Mouse (Mus musculus): ENCODE data around the gene Zfp503. TPM values are rescaled to one million over a fixed set of nuclear protein-coding genes. Genes with fewer than 3 reads are reported as not detected.
A peak's percentile ranks its signal among the peaks of the same experiment; 100 is the strongest.

Zfp503 gene
- polyA plus RNA-seq, 1 experiment from 2014 or later: 41.4 TPM

DNA sequence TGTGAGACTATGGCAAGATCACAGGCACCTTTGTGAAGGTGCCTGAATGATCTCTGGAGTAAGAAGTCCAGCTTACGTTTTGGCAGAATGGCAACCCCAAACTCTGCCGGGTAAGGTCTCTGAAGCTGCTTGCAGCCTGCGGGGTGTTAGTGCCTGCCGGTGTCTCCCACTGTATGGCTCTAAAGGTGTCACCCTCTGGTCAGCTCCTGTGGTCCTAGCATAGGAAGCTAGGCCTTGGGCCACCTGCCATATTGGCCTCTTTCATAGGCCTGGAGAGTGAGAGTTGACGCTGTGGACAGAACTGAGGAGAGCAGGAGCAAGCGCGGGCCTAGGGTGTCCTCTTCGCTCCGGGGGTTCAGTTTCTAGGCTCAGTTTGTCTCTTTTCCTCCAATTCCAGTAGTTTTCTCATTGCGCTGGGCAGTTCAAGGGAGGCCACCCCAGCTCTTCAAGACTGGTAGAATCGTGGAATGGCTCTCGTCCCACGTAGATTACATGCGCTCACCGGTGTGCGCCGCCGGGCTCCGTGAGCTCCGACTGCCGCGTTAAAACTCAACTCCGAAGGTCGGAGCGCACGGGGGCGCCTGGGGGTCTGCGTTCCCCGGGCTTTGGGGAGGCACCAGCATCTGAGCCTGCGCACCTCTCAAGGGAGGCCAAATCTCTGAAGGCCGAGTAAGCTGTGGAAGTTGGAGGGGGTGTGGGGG is 1.1 kb upstream of the Zfp503 start:
- H3K27me3 ChIP-seq (ENCODE audit: insufficient read depth, low read length): no peaks in the 10 kb centered on the region

DNA sequence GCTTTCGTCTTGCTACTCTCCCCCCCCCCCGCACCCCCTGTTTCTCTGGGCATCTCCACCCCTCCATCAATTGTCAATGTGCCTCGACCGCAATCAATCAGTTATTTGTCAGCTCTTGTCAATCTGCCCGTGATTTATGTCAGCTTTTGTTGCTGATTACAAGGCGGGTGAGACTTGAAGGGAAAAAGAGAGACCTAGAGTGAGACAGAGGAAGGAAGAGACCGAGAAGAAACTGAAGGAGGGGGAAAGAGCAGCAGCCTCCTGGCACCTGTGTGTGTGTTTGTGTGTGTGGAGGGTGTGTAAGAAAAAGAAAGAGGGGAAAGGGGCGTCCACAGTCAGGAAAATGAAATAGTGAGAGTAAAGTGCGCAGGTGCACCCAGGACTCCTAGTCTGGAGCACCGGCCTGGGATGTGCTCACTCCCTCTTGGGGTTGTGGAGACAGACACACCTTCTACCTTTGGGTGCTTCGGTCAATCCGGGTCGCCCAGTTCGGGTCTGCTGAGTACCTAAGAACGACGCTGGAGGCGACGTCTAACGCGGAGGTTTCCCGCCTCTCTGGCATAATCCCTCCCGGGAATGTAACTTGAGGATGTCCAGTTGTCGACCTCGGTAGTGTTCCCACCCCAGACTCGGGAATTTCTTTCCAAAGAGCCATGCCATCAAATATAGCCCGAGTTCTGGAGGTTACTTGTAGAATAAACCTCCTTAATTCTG is 667 bp downstream of the Zfp503 start:
- H3K27ac ChIP-seq: peak overlapping the region; percentile 99
- under 1% methylated on average over 26 of the region's 26 CpGs for WGBS
- ATAC-seq (replicated peaks; ENCODE audit: low FRiP score, low read depth) (0 out of 2 replicates have a peak, but pooled peaks have one; percentile 3), DNase-seq (ENCODE audit: low spot score) (peak; percentile 67)
- H3K4me3 ChIP-seq (replicated peaks; ENCODE audit: low read depth, low read length): peak overlapping the region; percentile 67
- H3K36me3 ChIP-seq (ENCODE audit: insufficient read depth, low read length): peaks cover 11% of the 10 kb centered on the region
- peak overlapping the region; percentile 80 for H3K9ac ChIP-seq (ENCODE audit: low read depth, low read length)
- no peaks in the 10 kb centered on the region for H3K27me3 ChIP-seq (ENCODE audit: insufficient read depth, low read length)
- peak overlapping the region; percentile 65 for H3K4me2 ChIP-seq (ENCODE audit: low read length)
- H3K9me3 ChIP-seq (replicated peaks; ENCODE audit: low read length): no peaks in the 10 kb centered on the region
- peaks cover 4% of the 10 kb centered on the region; the same call in 1 of the 2 replicates for H3K4me1 ChIP-seq (replicated peaks; ENCODE audit: insufficient read depth, low read length)
- TF ChIP-seq CTCF (IDR thresholded peaks at IDR 0.05; ENCODE audit: low read depth): no peak

More for the DNA sequence above, 1.1 kb upstream of the Zfp503 start:
- no peak for TF ChIP-seq CTCF (IDR thresholded peaks at IDR 0.05; ENCODE audit: low read depth)
- peaks cover 3% of the 10 kb centered on the region; the same call in 1 of the 2 replicates for H3K36me3 ChIP-seq (ENCODE audit: insufficient read depth, low read length)
- peak overlapping the region; percentile 65 for H3K4me2 ChIP-seq (ENCODE audit: low read length)
- peak overlapping the region; percentile 67 for H3K4me3 ChIP-seq (replicated peaks; ENCODE audit: low read depth, low read length)
- ATAC-seq (replicated peaks; ENCODE audit: low FRiP score, low read depth): no peak
- peak overlapping the region; percentile 80 for H3K9ac ChIP-seq (ENCODE audit: low read depth, low read length)
- H3K4me1 ChIP-seq (replicated peaks; ENCODE audit: insufficient read depth, low read length): peaks cover 12% of the 10 kb centered on the region; the same call in 1 of the 2 replicates
- 5% methylated on average over 31 of the region's 31 CpGs for WGBS
- H3K27ac ChIP-seq: peak overlapping the region; percentile 99
- H3K9me3 ChIP-seq (replicated peaks; ENCODE audit: low read length): no peaks in the 10 kb centered on the region
- DNase-seq (ENCODE audit: low spot score): peak; percentile 54

DNA sequence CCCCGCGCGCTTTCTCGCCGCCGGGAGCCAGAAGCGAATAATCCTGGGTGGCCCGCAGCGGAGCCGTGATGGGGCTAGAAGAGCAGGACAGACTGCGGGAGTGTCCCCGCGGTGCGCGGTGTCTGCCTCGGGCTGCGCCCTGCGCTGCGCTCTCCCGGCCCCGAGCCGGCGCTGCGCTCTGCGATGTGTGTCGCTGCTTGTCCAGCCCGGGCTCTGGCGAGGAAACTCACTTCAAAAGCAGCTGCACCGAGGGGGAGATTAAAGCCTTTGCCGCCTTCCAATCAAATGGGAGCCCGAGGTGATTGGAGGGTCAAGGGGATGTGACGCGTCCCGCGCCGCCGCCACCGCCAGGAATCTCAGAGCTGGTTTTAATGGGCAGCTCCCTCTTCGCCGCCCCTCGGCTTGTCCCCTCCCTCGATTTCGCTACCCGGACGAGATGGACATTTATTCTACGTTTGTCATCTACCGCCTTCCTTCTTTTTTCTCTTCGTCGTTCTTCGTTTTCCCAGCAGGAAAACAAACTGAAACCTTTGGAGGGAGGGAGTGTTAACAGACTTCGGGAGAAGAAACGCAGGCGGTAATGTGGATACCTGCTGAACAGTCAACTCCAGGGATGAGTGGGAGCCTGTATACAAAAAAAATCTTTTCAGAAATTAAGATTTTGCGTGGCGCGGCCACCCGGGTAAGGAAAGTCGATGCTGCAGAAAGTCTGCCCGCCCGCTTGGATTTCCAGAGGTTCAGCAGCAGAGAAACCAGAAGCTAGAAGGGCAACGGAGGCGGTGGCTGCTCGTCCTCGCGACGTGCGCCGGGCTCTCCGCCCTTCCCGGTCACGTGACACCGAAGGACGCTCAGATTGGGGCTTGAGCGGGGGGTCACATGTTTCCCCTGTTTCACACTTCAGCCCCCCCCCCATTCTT is 1.5 kb downstream of the Zfp503 start:
- ATAC-seq (replicated peaks; ENCODE audit: low FRiP score, low read depth) (peak; percentile 81), DNase-seq (ENCODE audit: low spot score) (peak; percentile 100)
- peaks cover 11% of the 10 kb centered on the region for H3K36me3 ChIP-seq (ENCODE audit: insufficient read depth, low read length)
- no peaks in the 10 kb centered on the region for H3K27me3 ChIP-seq (ENCODE audit: insufficient read depth, low read length)
- WGBS: under 1% methylated on average over 72 of the region's 74 CpGs
- peak overlapping the region; percentile 87 for H3K9ac ChIP-seq (ENCODE audit: low read depth, low read length)
- peak; percentile 34 for TF ChIP-seq CTCF (IDR thresholded peaks at IDR 0.05; ENCODE audit: low read depth)
- peak overlapping the region; percentile 65 for H3K4me2 ChIP-seq (ENCODE audit: low read length)
- H3K9me3 ChIP-seq (replicated peaks; ENCODE audit: low read length): no peaks in the 10 kb centered on the region
- H3K4me1 ChIP-seq (replicated peaks; ENCODE audit: insufficient read depth, low read length): peaks cover under 1% of the 10 kb centered on the region; the same call in 1 of the 2 replicates
- peak overlapping the region; percentile 67 for H3K4me3 ChIP-seq (replicated peaks; ENCODE audit: low read depth, low read length)
- peak overlapping the region; percentile 99 for H3K27ac ChIP-seq

DNA sequence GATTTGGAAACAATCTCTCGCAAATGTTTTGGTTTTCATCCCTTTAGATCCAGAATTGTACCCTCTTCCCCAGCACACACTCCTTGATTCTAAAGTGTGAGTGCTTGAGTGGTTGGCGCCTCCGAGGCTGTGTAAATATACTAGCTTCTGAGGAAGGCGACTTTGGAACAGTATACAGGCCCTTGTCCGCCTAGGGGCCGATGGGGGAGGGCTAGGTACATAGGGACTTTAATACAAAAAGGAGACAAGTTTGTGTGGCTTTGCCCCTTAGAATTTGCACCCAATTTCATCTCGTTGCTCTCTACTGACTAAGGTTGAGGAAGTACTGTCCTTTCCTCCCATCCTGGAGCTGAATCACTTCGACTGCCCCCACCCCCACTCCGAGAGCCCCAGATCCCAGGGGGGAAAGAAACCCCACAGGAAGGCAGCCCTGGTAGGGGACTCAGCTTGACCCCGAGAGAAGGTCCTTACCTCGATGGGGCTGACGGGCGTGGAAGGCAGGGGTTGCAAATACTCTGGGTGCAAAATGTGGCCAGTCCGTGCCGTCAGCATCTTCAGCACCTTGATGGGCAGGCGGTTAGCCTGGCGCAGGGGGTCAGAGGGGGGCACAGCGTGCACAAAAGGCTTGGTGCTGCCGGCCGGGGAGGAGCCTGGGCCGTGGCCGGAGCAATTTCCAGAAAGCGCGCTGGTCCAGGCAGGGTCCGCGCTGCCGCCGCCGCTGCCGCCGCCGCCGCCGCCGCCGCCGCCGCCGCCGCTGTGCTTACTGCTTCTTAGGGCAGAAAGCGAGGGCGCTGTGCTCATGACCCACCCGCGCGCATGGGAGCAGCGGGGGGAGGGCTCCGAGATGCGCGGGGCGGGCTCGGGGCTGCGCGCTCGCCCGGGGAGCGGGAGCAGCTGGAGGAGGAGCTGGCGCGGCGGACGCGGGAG is 2.4 kb downstream of the Zfp503 start:
- H3K4me3 ChIP-seq (replicated peaks; ENCODE audit: low read depth, low read length): peak overlapping the region; percentile 67
- no peaks in the 10 kb centered on the region for H3K9me3 ChIP-seq (replicated peaks; ENCODE audit: low read length)
- no peaks in the 10 kb centered on the region for H3K27me3 ChIP-seq (ENCODE audit: insufficient read depth, low read length)
- H3K36me3 ChIP-seq (ENCODE audit: insufficient read depth, low read length): peaks cover 11% of the 10 kb centered on the region
- peak; percentile 30 for ATAC-seq (replicated peaks; ENCODE audit: low FRiP score, low read depth)
- TF ChIP-seq CTCF (IDR thresholded peaks at IDR 0.05; ENCODE audit: low read depth): no peak
- peak overlapping the region; percentile 65 for H3K4me2 ChIP-seq (ENCODE audit: low read length)
- peak overlapping the region; percentile 87 for H3K9ac ChIP-seq (ENCODE audit: low read depth, low read length)
- H3K27ac ChIP-seq: peak overlapping the region; percentile 99
- peak; percentile 70 for DNase-seq (ENCODE audit: low spot score)
- WGBS: under 1% methylated on average over 57 of the region's 61 CpGs
- peaks cover 10% of the 10 kb centered on the region; the same call in 1 of the 2 replicates for H3K4me1 ChIP-seq (replicated peaks; ENCODE audit: insufficient read depth, low read length)

DNA sequence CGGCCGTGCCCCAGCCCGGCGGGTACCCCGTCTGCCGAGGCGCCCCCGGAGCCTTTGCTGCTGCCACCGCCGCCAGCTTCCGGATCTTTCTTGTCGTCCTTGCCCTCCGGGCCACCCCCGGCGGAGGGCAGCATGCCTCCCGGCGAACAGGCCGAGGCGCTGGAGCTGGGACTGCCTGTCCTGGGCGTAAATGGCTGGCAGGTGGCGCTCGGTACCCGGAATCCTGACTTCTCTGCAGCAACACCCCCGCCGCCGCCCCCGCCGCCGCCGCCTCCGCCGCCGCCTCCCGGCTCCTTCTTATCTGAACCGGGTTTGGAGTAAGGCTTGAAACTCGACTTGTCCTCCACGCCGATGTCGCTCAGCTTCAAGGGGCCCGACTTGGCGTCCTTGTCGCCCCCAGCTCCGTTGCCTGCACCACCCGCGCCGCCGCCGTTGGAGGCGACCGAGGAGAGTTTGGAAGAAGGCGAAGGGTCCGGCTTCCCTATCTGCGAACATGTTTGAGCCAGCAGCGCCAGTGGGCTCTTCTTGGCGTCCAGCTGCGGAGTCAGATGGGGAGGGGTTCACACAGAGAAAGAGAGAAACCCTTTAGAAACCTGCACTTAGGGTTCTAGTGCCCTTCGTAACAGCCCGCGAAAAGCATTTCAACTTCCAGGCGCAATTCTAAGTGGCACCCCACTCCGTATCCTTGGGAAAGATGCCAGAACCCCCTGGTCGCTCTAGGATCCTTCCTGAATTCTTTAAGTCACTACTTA is 3.2 kb downstream of the Zfp503 start:
- no peak for ATAC-seq (replicated peaks; ENCODE audit: low FRiP score, low read depth)
- Histone ChIP-seq H3K36me3 (ENCODE audit: insufficient read depth, low read length) (peaks cover 11% of the 10 kb centered on the region), H3K27ac (peak overlapping the region; percentile 99), H3K9ac (ENCODE audit: low read depth, low read length) (peak overlapping the region; percentile 87), H3K4me2 (ENCODE audit: low read length) (peak overlapping the region; percentile 65), H3K9me3 (replicated peaks; ENCODE audit: low read length) (no peaks in the 10 kb centered on the region), H3K4me3 (replicated peaks; ENCODE audit: low read depth, low read length) (peak overlapping the region; percentile 67), H3K27me3 (ENCODE audit: insufficient read depth, low read length) (no peaks in the 10 kb centered on the region), H3K4me1 (replicated peaks; ENCODE audit: insufficient read depth, low read length) (peaks cover 10% of the 10 kb centered on the region; the same call in 1 of the 2 replicates)
- peak; percentile 58 for TF ChIP-seq CTCF (IDR thresholded peaks at IDR 0.05; ENCODE audit: low read depth)
- WGBS: under 1% methylated on average over 62 of the region's 62 CpGs
- DNase-seq (ENCODE audit: low spot score): peak; percentile 90

Data from kidney, postnatal 0 days (tissue).